Mouse (Mus musculus) kidney, postnatal 0 days (tissue): ENCODE measurements around the gene Vmn2r50. TPM values are rescaled to one million over a fixed set of nuclear protein-coding genes. Genes with fewer than 3 reads are reported as not detected.
"Not testable (repeated sequence)": the region's sequence is repeated elsewhere in the genome, so short reads cannot be mapped to it uniquely, and the experiment has no call there.

Source experiments
- ATAC-seq: fragments of 200-750 bp; cut with Nextera tagmentation; replicated peaks from 2 replicates; pipeline ENCODE4 v1.8.0; 2017; ENCODE audit warnings: low read depth, moderate number of reproducible peaks, moderate TSS enrichment, moderate library complexity; ENCODE audit not compliant: low FRiP score
- DNase-seq: peaks from one replicate; pipeline ENCODE4 v3.0.0-alpha.2; 2016; ENCODE audit warnings: low spot score
- H3K27ac ChIP-seq: fragments of 300-500 bp; sonication (generic); 2 replicates; pipeline ENCODE4 v1.5.1; 2014; ENCODE audit warnings: mild to moderate bottlenecking
- H3K27me3 ChIP-seq: fragments of 300-500 bp; sonication (generic); 2 replicates; pipeline ENCODE4 v1.6.1; 2014; ENCODE audit warnings: low read length, mixed read lengths; ENCODE audit not compliant: insufficient read depth
- H3K36me3 ChIP-seq: fragments of 300-500 bp; sonication (generic); 2 replicates; pipeline ENCODE4 v1.6.1; 2014; ENCODE audit warnings: low read length, mixed read lengths; ENCODE audit not compliant: insufficient read depth
- H3K4me1 ChIP-seq: fragments of 300-500 bp; sonication (generic); replicated peaks from 2 replicates; pipeline ENCODE4 v1.6.1; 2014; ENCODE audit warnings: antibody characterized with exemption, low read length, mixed read lengths; ENCODE audit not compliant: insufficient read depth
- H3K4me2 ChIP-seq: fragments of 300-500 bp; sonication (generic); 2 replicates; pipeline ENCODE4 v1.6.1; 2014; ENCODE audit warnings: mild to moderate bottlenecking, low read length, moderate library complexity, mixed read lengths
- H3K4me3 ChIP-seq: fragments of 300-500 bp; sonication (generic); replicated peaks from 2 replicates; pipeline ENCODE4 v1.5.1; 2014; ENCODE audit warnings: low read depth, low read length
- H3K9ac ChIP-seq: fragments of 300-500 bp; sonication (generic); 2 replicates; pipeline ENCODE4 v1.6.1; 2014; ENCODE audit warnings: low read depth, low read length
- H3K9me3 ChIP-seq: fragments of 300-500 bp; sonication (generic); replicated peaks from 2 replicates; pipeline ENCODE4 v1.6.1; 2016; ENCODE audit warnings: low read length, inconsistent platforms, mixed read lengths
- WGBS: fragments of 180-500 bp; shearing (Covaris S2); extraction: QIAGEN DNeasy Blood & Tissue Kit; methylation state at CpG from one replicate; pipeline ENCODE4 v1.1.7; 2014; 5-methylcytosine and 5-hydroxymethylcytosine counted together
- polyA plus RNA-seq: library from polyadenylated mRNA; unstranded; fragments of >200 nt; fragmentation: Nextera tagmentation; extraction: Ambion mirVana; gene quantifications from 2 replicates; pipeline ENCODE4 v1.2.1, GENCODE M21; 2015

Gene Vmn2r50
- not detected in 2 replicates for polyA plus RNA-seq

- not testable (repeated sequence) for H3K4me2 ChIP-seq, H3K36me3 ChIP-seq, H3K4me3 ChIP-seq, H3K27ac ChIP-seq, ATAC-seq, H3K9ac ChIP-seq, H3K9me3 ChIP-seq, DNase-seq, H3K4me1 ChIP-seq, H3K27me3 ChIP-seq
Observed at GRCm38 (mm10) chr7:10053196-10053595, at the start of gene Vmn2r50. Gene Vmn2r50 (minus strand): TSS chr7:10053296.

- not testable (repeated sequence) for H3K27me3 ChIP-seq, H3K9me3 ChIP-seq, H3K4me3 ChIP-seq, H3K36me3 ChIP-seq, H3K9ac ChIP-seq, H3K27ac ChIP-seq, H3K4me2 ChIP-seq, H3K4me1 ChIP-seq, DNase-seq, ATAC-seq
- WGBS = no CpG with 5 or more reads among the region's 2 CpGs
Observed at GRCm38 (mm10) chr7:9992157-9992556, 60.9 kb downstream of the Vmn2r50 start, which contains the start of gene Vmn2r49. Gene Vmn2r49 (minus strand): TSS chr7:9992257.

Other genes starting within 250 kb of the Vmn2r50 start
- not detected in 2 replicates for gene Vmn2r47, start 212.0 kb downstream of the Vmn2r50 start, polyA plus RNA-seq
- gene Vmn2r48, start 99.7 kb downstream of the Vmn2r50 start, polyA plus RNA-seq = not detected in 2 replicates
- not detected in 2 replicates for gene Vmn2r49, start 61.0 kb downstream of the Vmn2r50 start, polyA plus RNA-seq
- gene Vmn2r51, start 52.4 kb upstream of the Vmn2r50 start, polyA plus RNA-seq = not detected in 2 replicates
- not detected in 2 replicates for gene Vmn2r52, start 123.3 kb upstream of the Vmn2r50 start, polyA plus RNA-seq
- gene Vmn1r66, start 224.7 kb upstream of the Vmn2r50 start, polyA plus RNA-seq = not detected in 2 replicates